Mouse (Mus musculus): ENCODE measurements around the gene Rilpl1. TPM values are rescaled to one million over a fixed set of nuclear protein-coding genes. Genes with fewer than 3 reads are reported as not detected.

Rilpl1 gene
- polyA plus RNA-seq, 1 experiment = 6.2 TPM

DNA sequence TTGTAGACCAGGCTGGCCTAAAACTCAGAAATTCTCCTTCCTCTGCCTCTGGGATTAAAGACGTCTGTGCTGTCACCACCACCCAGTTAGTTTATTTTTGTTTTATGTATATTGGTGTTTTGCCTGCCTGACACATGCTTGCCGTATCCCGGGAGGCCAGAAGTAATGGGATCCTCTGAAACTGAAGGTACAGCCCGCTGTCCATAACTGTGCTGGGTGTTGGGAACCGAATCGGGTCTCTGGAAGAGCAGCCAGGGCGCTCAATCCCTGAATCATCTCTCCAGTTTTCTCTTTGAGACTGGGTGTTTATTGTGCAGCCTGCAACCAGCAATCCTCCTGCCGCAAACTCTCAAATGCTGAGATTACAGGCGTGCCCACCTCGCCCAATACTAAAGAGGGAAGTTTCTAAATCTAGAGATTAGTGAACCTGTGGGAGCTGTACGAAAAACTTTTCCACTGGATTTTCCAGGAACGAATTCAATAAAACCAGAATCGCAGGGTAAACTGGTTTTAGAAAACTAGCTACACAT lies 48.7 kb downstream of the Rilpl1 start:
- Histone ChIP-seq H3K4me1 (ENCODE audit: control insufficient read depth, insufficient read depth, low read length) (no peaks in the 10 kb centered on the region; the same call in 1 of the 2 replicates), H3K27ac (ENCODE audit: control insufficient read depth, insufficient read depth, low read depth, low read length, poor library complexity) (peak overlapping the region; percentile 98), H3K4me3 (replicated peaks; ENCODE audit: control insufficient read depth, low read depth, low read length) (peak overlapping the region; percentile 86)
- WGBS = 1% methylated on average over 13 of the region's 13 CpGs
- no peak for TF ChIP-seq CTCF (IDR thresholded peaks at IDR 0.05; ENCODE audit: control insufficient read depth, insufficient read depth, low read length)
- no peak for TF ChIP-seq POLR2A (IDR thresholded peaks at IDR 0.05; ENCODE audit: borderline replicate concordance, control insufficient read depth, low read depth, low read length)

- H3K4me1 ChIP-seq (ENCODE audit: control insufficient read depth, insufficient read depth, low read length) = no peaks in the 10 kb centered on the region; the same call in 1 of the 2 replicates
- 77% methylated on average over 4 of the region's 4 CpGs for WGBS
- no peak overlapping the region for H3K27ac ChIP-seq (ENCODE audit: control insufficient read depth, insufficient read depth, low read depth, low read length, poor library complexity)
- TF ChIP-seq CTCF (IDR thresholded peaks at IDR 0.05; ENCODE audit: control insufficient read depth, insufficient read depth, low read length) = no peak
- TF ChIP-seq POLR2A (IDR thresholded peaks at IDR 0.05; ENCODE audit: borderline replicate concordance, control insufficient read depth, low read depth, low read length) = no peak
- no peak overlapping the region for H3K4me3 ChIP-seq (replicated peaks; ENCODE audit: control insufficient read depth, low read depth, low read length)
These were observed 49.5 kb downstream of the Rilpl1 start for GRCm38 (mm10) chr5:124481714-124482113.

- 25% methylated on average over 4 of the region's 4 CpGs for WGBS
- Histone ChIP-seq H3K4me1 (ENCODE audit: control insufficient read depth, insufficient read depth, low read length) (peaks cover 2% of the 10 kb centered on the region), H3K4me3 (replicated peaks; ENCODE audit: control insufficient read depth, low read depth, low read length) (no peak overlapping the region), H3K27ac (ENCODE audit: control insufficient read depth, insufficient read depth, low read depth, low read length, poor library complexity) (peak overlapping the region; percentile 45; the same call in 1 of the 2 replicates)
- no peak for TF ChIP-seq POLR2A (IDR thresholded peaks at IDR 0.05; ENCODE audit: borderline replicate concordance, control insufficient read depth, low read depth, low read length)
- TF ChIP-seq CTCF (IDR thresholded peaks at IDR 0.05; ENCODE audit: control insufficient read depth, insufficient read depth, low read length) = no peak
These were observed 51.1 kb downstream of the Rilpl1 start for GRCm38 (mm10) chr5:124480119-124480518.

DNA sequence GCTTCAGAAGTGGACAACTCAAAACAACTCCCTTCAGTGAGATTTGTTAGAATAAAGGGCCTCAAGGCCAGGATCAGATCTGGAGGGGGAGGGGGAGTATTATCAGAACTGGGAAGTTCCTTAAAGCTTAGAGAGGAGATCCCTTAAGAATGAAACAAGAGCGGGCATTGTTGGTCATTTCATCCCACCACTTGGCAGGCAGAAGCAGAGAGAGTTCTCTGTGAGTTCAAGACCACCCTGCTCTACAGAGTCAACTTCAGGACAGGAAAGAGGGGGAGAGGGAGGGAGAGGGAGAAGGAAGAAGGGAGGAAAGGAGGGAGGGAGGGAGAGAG lies 52.4 kb downstream of the Rilpl1 start:
- H3K27ac ChIP-seq (ENCODE audit: control insufficient read depth, insufficient read depth, low read depth, low read length, poor library complexity) = peak overlapping the region; percentile 54; the same call in 1 of the 2 replicates
- 36% methylated on average over 1 of the region's 1 CpGs for WGBS

DNA sequence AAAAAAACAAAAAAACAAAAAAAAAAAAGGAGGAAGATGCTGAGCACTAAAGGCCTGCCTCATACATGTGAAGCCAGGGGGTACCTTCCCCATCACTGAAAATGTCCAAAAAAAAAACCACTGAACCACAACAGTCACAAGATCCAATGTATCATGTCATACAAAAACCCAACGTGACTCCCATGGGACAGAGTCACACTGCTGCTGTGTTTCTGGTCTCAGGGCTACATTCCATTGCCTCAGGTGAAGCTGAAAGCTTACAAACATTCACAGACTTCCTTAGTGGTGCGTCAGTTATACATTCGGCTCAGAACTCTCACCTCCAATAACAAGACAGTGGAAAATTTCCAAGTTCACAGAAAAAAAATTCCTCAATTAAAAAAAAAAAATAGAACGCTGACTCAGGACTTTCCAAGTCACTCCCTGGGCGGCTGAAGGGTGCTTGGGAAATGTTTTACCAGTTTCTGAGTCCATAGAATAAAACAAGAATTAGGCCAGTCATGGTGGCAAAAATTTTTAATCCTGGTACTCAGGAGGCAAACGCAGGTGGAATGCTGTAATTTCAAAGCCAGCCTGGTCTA lies 60.5 kb downstream of the Rilpl1 start:
- Histone ChIP-seq H3K4me3 (replicated peaks; ENCODE audit: control insufficient read depth, low read depth, low read length) (no peak overlapping the region), H3K4me1 (ENCODE audit: control insufficient read depth, insufficient read depth, low read length) (peaks cover 8% of the 10 kb centered on the region), H3K27ac (ENCODE audit: control insufficient read depth, insufficient read depth, low read depth, low read length, poor library complexity) (no peak overlapping the region)
- TF ChIP-seq CTCF (IDR thresholded peaks at IDR 0.05; ENCODE audit: control insufficient read depth, insufficient read depth, low read length) = no peak
- no peak for TF ChIP-seq POLR2A (IDR thresholded peaks at IDR 0.05; ENCODE audit: borderline replicate concordance, control insufficient read depth, low read depth, low read length)
- WGBS = 68% methylated on average over 6 of the region's 6 CpGs

More for the DNA sequence above, 52.4 kb downstream of the Rilpl1 start:
- peaks cover 2% of the 10 kb centered on the region for H3K4me1 ChIP-seq (ENCODE audit: control insufficient read depth, insufficient read depth, low read length)
- TF ChIP-seq POLR2A (IDR thresholded peaks at IDR 0.05; ENCODE audit: borderline replicate concordance, control insufficient read depth, low read depth, low read length) (no peak), CTCF (IDR thresholded peaks at IDR 0.05; ENCODE audit: control insufficient read depth, insufficient read depth, low read length) (no peak)
- H3K4me3 ChIP-seq (replicated peaks; ENCODE audit: control insufficient read depth, low read depth, low read length) = no peak overlapping the region

GRCm38 (mm10) chr5:124469486-124469885 lies 61.7 kb downstream of the Rilpl1 start:
- no peak for TF ChIP-seq CTCF (IDR thresholded peaks at IDR 0.05; ENCODE audit: control insufficient read depth, insufficient read depth, low read length)
- TF ChIP-seq POLR2A (IDR thresholded peaks at IDR 0.05; ENCODE audit: borderline replicate concordance, control insufficient read depth, low read depth, low read length) = no peak
- Histone ChIP-seq H3K4me3 (replicated peaks; ENCODE audit: control insufficient read depth, low read depth, low read length) (no peak overlapping the region), H3K4me1 (ENCODE audit: control insufficient read depth, insufficient read depth, low read length) (peaks cover 6% of the 10 kb centered on the region), H3K27ac (ENCODE audit: control insufficient read depth, insufficient read depth, low read depth, low read length, poor library complexity) (no peak overlapping the region)
- 86% methylated on average over 6 of the region's 6 CpGs for WGBS

DNA sequence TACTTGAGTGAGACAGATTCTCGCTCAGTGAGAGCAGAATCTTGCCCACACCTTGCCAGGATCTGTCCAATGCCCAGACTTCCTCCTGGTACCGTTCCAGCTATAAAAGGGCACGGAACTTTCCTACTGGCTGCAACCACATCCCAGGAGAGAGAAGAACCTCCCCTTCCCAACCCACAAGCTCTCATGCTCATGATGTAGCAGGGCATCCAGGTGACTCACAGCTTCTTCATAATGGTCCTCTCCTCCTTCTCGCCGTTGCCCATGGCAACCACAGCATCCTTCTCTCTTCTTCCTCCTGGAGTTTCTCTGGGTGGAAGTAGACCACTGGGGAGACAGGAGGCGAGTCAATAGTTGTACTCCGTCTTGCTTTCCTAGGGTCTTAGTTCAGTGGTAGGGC lies 62.8 kb downstream of the Rilpl1 start:
- Histone ChIP-seq H3K27ac (ENCODE audit: control insufficient read depth, insufficient read depth, low read depth, low read length, poor library complexity) (no peak overlapping the region), H3K4me1 (ENCODE audit: control insufficient read depth, insufficient read depth, low read length) (peaks cover 5% of the 10 kb centered on the region), H3K4me3 (replicated peaks; ENCODE audit: control insufficient read depth, low read depth, low read length) (no peak overlapping the region)
- 67% methylated on average over 7 of the region's 7 CpGs for WGBS
- no peak for TF ChIP-seq CTCF (IDR thresholded peaks at IDR 0.05; ENCODE audit: control insufficient read depth, insufficient read depth, low read length)
- no peak for TF ChIP-seq POLR2A (IDR thresholded peaks at IDR 0.05; ENCODE audit: borderline replicate concordance, control insufficient read depth, low read depth, low read length)

GRCm38 (mm10) chr5:124467766-124468165 lies 63.4 kb downstream of the Rilpl1 start:
- Histone ChIP-seq H3K4me1 (ENCODE audit: control insufficient read depth, insufficient read depth, low read length) (peaks cover 2% of the 10 kb centered on the region; the same call in 1 of the 2 replicates), H3K27ac (ENCODE audit: control insufficient read depth, insufficient read depth, low read depth, low read length, poor library complexity) (no peak overlapping the region), H3K4me3 (replicated peaks; ENCODE audit: control insufficient read depth, low read depth, low read length) (no peak overlapping the region)
- TF ChIP-seq POLR2A (IDR thresholded peaks at IDR 0.05; ENCODE audit: borderline replicate concordance, control insufficient read depth, low read depth, low read length) (no peak), CTCF (IDR thresholded peaks at IDR 0.05; ENCODE audit: control insufficient read depth, insufficient read depth, low read length) (no peak)
- 44% methylated on average over 1 of the region's 1 CpGs for WGBS
